Mouse (Mus musculus): Measurements from ENCODE around the gene A030014E15Rik.

DNA sequence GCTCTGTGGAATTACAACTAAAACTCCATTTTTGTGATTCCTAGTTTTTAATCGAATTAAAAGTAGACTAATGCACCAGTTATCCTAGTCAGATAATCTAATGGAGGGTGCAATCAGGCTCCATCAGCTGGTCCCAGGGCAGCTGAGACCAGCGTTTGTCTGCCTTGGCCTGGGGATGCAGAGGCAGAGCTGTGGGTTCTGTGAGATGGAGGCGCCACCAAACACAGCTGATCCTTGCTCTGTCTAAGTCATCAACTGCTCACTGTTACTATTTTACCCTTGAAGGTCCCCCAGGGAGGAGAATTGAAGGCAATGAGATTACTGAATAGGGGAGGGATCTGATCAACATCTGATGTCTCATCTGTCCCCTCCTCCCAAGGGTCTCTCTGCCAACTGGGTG, 41.7 kb downstream of the A030014E15Rik start:
- TF ChIP-seq MAFK (IDR thresholded peaks at IDR 0.05; ENCODE audit: insufficient read depth, low read depth, low read length) (no peak), ZC3H11A (IDR thresholded peaks at IDR 0.05; ENCODE audit: borderline replicate concordance, low read depth, low read length) (no peak), CHD2 (IDR thresholded peaks at IDR 0.05; ENCODE audit: low read depth, low read length) (no peak), ZNF384 (IDR thresholded peaks at IDR 0.05; ENCODE audit: low read depth, low read length) (no peak)
